Mouse (Mus musculus) kidney, embryonic 15.5 days (tissue): Measurements from ENCODE around the gene Myh10. TPM values are rescaled to one million over a fixed set of nuclear protein-coding genes. Genes with fewer than 3 reads are reported as not detected.
"Not testable (repeated sequence)": the region's sequence is repeated elsewhere in the genome, so short reads cannot be mapped to it uniquely, and the experiment has no call there.

ENCODE experiments used
- ATAC-seq: fragments of 200-750 bp; cut with Nextera tagmentation; replicated peaks from 2 replicates; pipeline ENCODE4 v1.8.0; 2017; ENCODE audit warnings: moderate TSS enrichment; ENCODE audit not compliant: low FRiP score
- H3K27ac ChIP-seq: fragments of 300-500 bp; sonication (generic); 2 replicates; pipeline ENCODE4 v1.5.1; 2015; ENCODE audit warnings: mild to moderate bottlenecking, inconsistent platforms
- H3K27me3 ChIP-seq: fragments of 300-500 bp; sonication (generic); 2 replicates; pipeline ENCODE4 v1.6.1; 2015; ENCODE audit warnings: inconsistent platforms
- H3K36me3 ChIP-seq: fragments of 300-500 bp; sonication (generic); 2 replicates; pipeline ENCODE4 v1.6.1; 2015; ENCODE audit warnings: inconsistent platforms
- H3K4me1 ChIP-seq: fragments of 300-500 bp; sonication (generic); 2 replicates; pipeline ENCODE4 v1.6.1; 2015; ENCODE audit warnings: inconsistent platforms
- H3K4me2 ChIP-seq: fragments of 300-500 bp; sonication (generic); 2 replicates; pipeline ENCODE4 v1.6.1; 2015; ENCODE audit warnings: moderate library complexity, mild to moderate bottlenecking, inconsistent platforms
- H3K4me3 ChIP-seq: fragments of 300-500 bp; sonication (generic); replicated peaks from 2 replicates; pipeline ENCODE4 v1.5.1; 2015; ENCODE audit warnings: mild to moderate bottlenecking, inconsistent platforms
- H3K9ac ChIP-seq: fragments of 300-500 bp; sonication (generic); 2 replicates; pipeline ENCODE4 v1.6.1; 2015; ENCODE audit warnings: mild to moderate bottlenecking, inconsistent platforms
- H3K9me3 ChIP-seq: fragments of 300-500 bp; sonication (generic); replicated peaks from 2 replicates; pipeline ENCODE4 v1.6.1; 2016; ENCODE audit warnings: inconsistent platforms
- WGBS: fragments of 180-500 bp; shearing (Covaris S2); methylation state at CpG from one replicate; pipeline ENCODE4 v1.1.7; 2015; ENCODE audit warnings: mixed read lengths; 5-methylcytosine and 5-hydroxymethylcytosine counted together
- polyA plus RNA-seq: library from polyadenylated mRNA; unstranded; fragments of >200 nt; fragmentation: Nextera tagmentation; extraction: Ambion mirVana; gene quantifications from 2 replicates; pipeline ENCODE4 v1.2.1, GENCODE M21; 2015

Gene Myh10
- polyA plus RNA-seq, 1 experiment from 2014 or later = 137 TPM

- H3K9me3 ChIP-seq = no peaks in the 10 kb centered on the region
- H3K27me3 ChIP-seq = no peaks in the 10 kb centered on the region
- peaks cover 91% of the 10 kb centered on the region for H3K36me3 ChIP-seq
- no peak for ATAC-seq
- no peak overlapping the region for H3K4me3 ChIP-seq
- H3K4me2 ChIP-seq = no peak overlapping the region
- 72% methylated on average over 15 of the region's 15 CpGs for WGBS
- H3K27ac ChIP-seq = no peak overlapping the region
- H3K9ac ChIP-seq = no peak overlapping the region
- no peaks in the 10 kb centered on the region for H3K4me1 ChIP-seq
Measured at GRCm38 (mm10) chr11:68822326-68822725, 131.0 kb downstream of the Myh10 start.

- ATAC-seq = no peak
- WGBS = 72% methylated on average over 3 of the region's 3 CpGs
- Histone ChIP-seq H3K4me1 (no peaks in the 10 kb centered on the region), H3K9ac (no peak overlapping the region), H3K27ac (no peak overlapping the region), H3K27me3 (no peaks in the 10 kb centered on the region), H3K36me3 (peaks cover 85% of the 10 kb centered on the region), H3K4me3 (no peak overlapping the region), H3K9me3 (no peaks in the 10 kb centered on the region), H3K4me2 (no peak overlapping the region)
Measured at GRCm38 (mm10) chr11:68826735-68827134, 135.4 kb downstream of the Myh10 start.

GRCm38 (mm10) chr11:68831580-68831979, 140.2 kb downstream of the Myh10 start:
- H3K36me3 ChIP-seq = peaks cover 92% of the 10 kb centered on the region
- H3K27ac ChIP-seq, H3K4me1 ChIP-seq, ATAC-seq, H3K4me2 ChIP-seq, H3K9ac ChIP-seq, H3K9me3 ChIP-seq, H3K27me3 ChIP-seq, H3K4me3 ChIP-seq: not testable (repeated sequence)
- 95% methylated on average over 5 of the region's 5 CpGs for WGBS

- Histone ChIP-seq H3K36me3 (peaks cover 90% of the 10 kb centered on the region), H3K4me2 (no peak overlapping the region), H3K4me1 (no peaks in the 10 kb centered on the region), H3K9ac (no peak overlapping the region), H3K4me3 (no peak overlapping the region), H3K27ac (no peak overlapping the region), H3K27me3 (no peaks in the 10 kb centered on the region), H3K9me3 (no peaks in the 10 kb centered on the region)
- WGBS = 66% methylated on average over 4 of the region's 4 CpGs
- no peak for ATAC-seq
Measured at GRCm38 (mm10) chr11:68832793-68833192, 141.4 kb downstream of the Myh10 start.

- Histone ChIP-seq H3K4me2 (no peak overlapping the region), H3K36me3 (peaks cover 87% of the 10 kb centered on the region), H3K27me3 (no peaks in the 10 kb centered on the region), H3K4me1 (no peaks in the 10 kb centered on the region), H3K4me3 (no peak overlapping the region), H3K9ac (no peak overlapping the region), H3K27ac (no peak overlapping the region), H3K9me3 (no peaks in the 10 kb centered on the region)
- no peak for ATAC-seq
Measured at GRCm38 (mm10) chr11:68833593-68833992, 142.2 kb downstream of the Myh10 start.

- Histone ChIP-seq H3K9ac (no peak overlapping the region), H3K4me2 (no peak overlapping the region), H3K4me3 (no peak overlapping the region), H3K27ac (no peak overlapping the region), H3K36me3 (peaks cover 89% of the 10 kb centered on the region), H3K9me3 (no peaks in the 10 kb centered on the region), H3K4me1 (no peaks in the 10 kb centered on the region), H3K27me3 (no peaks in the 10 kb centered on the region)
- 89% methylated on average over 3 of the region's 3 CpGs for WGBS
- ATAC-seq = no peak
Measured at GRCm38 (mm10) chr11:68835034-68835433, 143.7 kb downstream of the Myh10 start.

- ATAC-seq = no peak
- no peak overlapping the region for H3K27ac ChIP-seq
- no peak overlapping the region for H3K9ac ChIP-seq
- WGBS = 95% methylated on average over 5 of the region's 5 CpGs
- no peaks in the 10 kb centered on the region for H3K27me3 ChIP-seq
- H3K4me2 ChIP-seq = no peak overlapping the region
- H3K4me3 ChIP-seq = no peak overlapping the region
- no peaks in the 10 kb centered on the region for H3K4me1 ChIP-seq
- peaks cover 78% of the 10 kb centered on the region for H3K36me3 ChIP-seq
- no peaks in the 10 kb centered on the region for H3K9me3 ChIP-seq
Measured at GRCm38 (mm10) chr11:68839606-68840005, 148.2 kb downstream of the Myh10 start.

GRCm38 (mm10) chr11:68850862-68851261, 159.5 kb downstream of the Myh10 start:
- no peak overlapping the region for H3K27ac ChIP-seq
- no peaks in the 10 kb centered on the region for H3K27me3 ChIP-seq
- H3K4me1 ChIP-seq = peaks cover 34% of the 10 kb centered on the region
- ATAC-seq = no peak
- H3K4me2 ChIP-seq = peak overlapping the region; percentile 74
- H3K9me3 ChIP-seq = no peaks in the 10 kb centered on the region
- H3K36me3 ChIP-seq = no peaks in the 10 kb centered on the region; the same call in 1 of the 2 replicates
- H3K4me3 ChIP-seq = peak overlapping the region; percentile 28
- WGBS = 78% methylated on average over 7 of the region's 7 CpGs
- H3K9ac ChIP-seq = peak overlapping the region; percentile 83; the same call in 1 of the 2 replicates

- no peak for ATAC-seq
- H3K4me1 ChIP-seq = peaks cover 32% of the 10 kb centered on the region
- H3K9me3 ChIP-seq = no peaks in the 10 kb centered on the region
- peak overlapping the region; percentile 73 for H3K4me3 ChIP-seq
- whole genome bisulfite sequencing = 2% methylated on average over 13 of the region's 13 CpGs
- peak overlapping the region; percentile 98 for H3K27ac ChIP-seq
- H3K9ac ChIP-seq = peak overlapping the region; percentile 83
- H3K4me2 ChIP-seq = peak overlapping the region; percentile 74
- no peaks in the 10 kb centered on the region for H3K27me3 ChIP-seq
- H3K36me3 ChIP-seq = no peaks in the 10 kb centered on the region; the same call in 1 of the 2 replicates
Measured at GRCm38 (mm10) chr11:68851644-68852485, 160.5 kb downstream of the Myh10 start.

- no peaks in the 10 kb centered on the region for H3K9me3 ChIP-seq
- H3K36me3 ChIP-seq = no peaks in the 10 kb centered on the region; the same call in 1 of the 2 replicates
- peak overlapping the region; percentile 73 for H3K4me3 ChIP-seq
- peaks cover 29% of the 10 kb centered on the region for H3K4me1 ChIP-seq
- H3K27ac ChIP-seq = peak overlapping the region; percentile 98
- WGBS = 0% methylated on average over 35 of the region's 36 CpGs
- H3K9ac ChIP-seq = peak overlapping the region; percentile 83
- ATAC-seq = peak; percentile 67
- no peaks in the 10 kb centered on the region for H3K27me3 ChIP-seq
- H3K4me2 ChIP-seq = peak overlapping the region; percentile 74
Measured at GRCm38 (mm10) chr11:68852486-68852901, 161.1 kb downstream of the Myh10 start.

- H3K9ac ChIP-seq = peak overlapping the region; percentile 83
- H3K27me3 ChIP-seq = no peaks in the 10 kb centered on the region
- no peaks in the 10 kb centered on the region for H3K9me3 ChIP-seq
- H3K4me3 ChIP-seq = peak overlapping the region; percentile 73
- WGBS = under 1% methylated on average over 42 of the region's 42 CpGs
- peaks cover 29% of the 10 kb centered on the region for H3K4me1 ChIP-seq
- H3K27ac ChIP-seq = peak overlapping the region; percentile 98
- no peaks in the 10 kb centered on the region; the same call in 1 of the 2 replicates for H3K36me3 ChIP-seq
- peak overlapping the region; percentile 74 for H3K4me2 ChIP-seq
- ATAC-seq = peak; percentile 99
Measured at GRCm38 (mm10) chr11:68852932-68853409, 161.6 kb downstream of the Myh10 start.

- no peak for ATAC-seq
- H3K36me3 ChIP-seq = no peaks in the 10 kb centered on the region
- peaks cover 29% of the 10 kb centered on the region for H3K4me1 ChIP-seq
- WGBS = 29% methylated on average over 14 of the region's 14 CpGs
- peak overlapping the region; percentile 41; the same call in 1 of the 2 replicates for H3K9ac ChIP-seq
- peak overlapping the region; percentile 74 for H3K4me2 ChIP-seq
- peak overlapping the region; percentile 73 for H3K4me3 ChIP-seq
- peak overlapping the region; percentile 85 for H3K27ac ChIP-seq
- no peaks in the 10 kb centered on the region for H3K27me3 ChIP-seq
- no peaks in the 10 kb centered on the region for H3K9me3 ChIP-seq
Measured at GRCm38 (mm10) chr11:68853611-68854401, 162.4 kb downstream of the Myh10 start.
